Mouse (Mus musculus) myocyte (in vitro differentiated cells): ENCODE data around the gene Ifi205.

ENCODE experiments used
- CEBPB ChIP-seq: IDR thresholded peaks from 2 replicates; pipeline ENCODE4 v1.6.1; 2011; ENCODE audit warnings: mild to moderate bottlenecking, moderate library complexity; ENCODE audit not compliant: poor library complexity, insufficient read depth, severe bottlenecking
- MAX ChIP-seq: IDR thresholded peaks from one replicate; pipeline ENCODE4 v1.6.1; 2011; ENCODE audit warnings: low read depth, mild to moderate bottlenecking, control low read depth
- MYOD1 ChIP-seq, 3 experiments: IDR thresholded peaks; one replicate each; pipeline ENCODE4 v1.6.1; 2011; ENCODE audit warnings: control low read depth in 2 of 3, low read depth in 2 of 3, mild to moderate bottlenecking in 2 of 3, moderate library complexity in 1 of 3; ENCODE audit not compliant: insufficient read length in 2 of 3, control insufficient read depth in 1 of 3
- MYOG ChIP-seq, 3 experiments: IDR thresholded peaks; one replicate each; pipeline ENCODE4 v1.6.1; 2011; ENCODE audit warnings: control low read depth in 2 of 3, low read depth in 2 of 3, mild to moderate bottlenecking in 2 of 3; ENCODE audit not compliant: insufficient read length in 2 of 3, control insufficient read depth in 1 of 3, insufficient read depth in 1 of 3
- POLR2A ChIP-seq: IDR thresholded peaks from one replicate; pipeline ENCODE4 v1.6.1; 2011; ENCODE audit warnings: low read depth, mild to moderate bottlenecking, control low read depth, moderate library complexity; ENCODE audit not compliant: insufficient read length
- POLR2AphosphoS2 ChIP-seq: IDR thresholded peaks from one replicate; pipeline ENCODE4 v1.6.1; 2011; ENCODE audit warnings: low read depth, control low read depth; ENCODE audit not compliant: insufficient read length
- REST ChIP-seq: IDR thresholded peaks from one replicate; pipeline ENCODE4 v1.6.1; 2011; ENCODE audit warnings: mild to moderate bottlenecking, control low read depth, moderate library complexity; ENCODE audit not compliant: insufficient read depth, insufficient read length
- SRF ChIP-seq: IDR thresholded peaks from one replicate; pipeline ENCODE4 v1.6.1; 2011; ENCODE audit warnings: low read depth; ENCODE audit not compliant: control insufficient read depth, insufficient read length
- TCF3 ChIP-seq: IDR thresholded peaks from one replicate; pipeline ENCODE4 v1.6.1; 2011; ENCODE audit warnings: low read depth, control low read depth; ENCODE audit not compliant: insufficient read length
- USF1 ChIP-seq: IDR thresholded peaks from one replicate; pipeline ENCODE4 v1.6.1; 2011; ENCODE audit warnings: low read depth, mild to moderate bottlenecking, control low read depth, moderate library complexity

GRCm38 (mm10) chr1:174035841-174036240 is 4.2 kb upstream of the Ifi205 start:
- TF ChIP-seq CEBPB (no peak), REST (no peak), POLR2A (no peak), MAX (no peak), MYOD1 (IDR thresholded peaks at IDR 0.05; ENCODE audit: control insufficient read depth in 1 of 3, insufficient read length in 2 of 3, low read depth in 2 of 3) (no peak), MYOG (IDR thresholded peaks at IDR 0.05; ENCODE audit: control insufficient read depth in 1 of 3, insufficient read depth in 1 of 3, insufficient read length in 2 of 3, low read depth in 2 of 3) (no peak), TCF3 (no peak), POLR2AphosphoS2 (no peak), USF1 (no peak), SRF (no peak)
